Mouse (Mus musculus) olfactory bulb, adult 2 months (tissue): Measurements from ENCODE around the gene Ldlrad3. TPM values are rescaled to one million over a fixed set of nuclear protein-coding genes. Genes with fewer than 3 reads are reported as not detected.

Experiments used
- H3K27ac ChIP-seq: fragments of 200-500 bp; 2 replicates; pipeline ENCODE4 v1.5.1; 2012; ENCODE audit warnings: low read depth, low read length; ENCODE audit not compliant: insufficient read depth
- H3K4me1 ChIP-seq: fragments of 200-500 bp; 2 replicates; pipeline ENCODE4 v1.6.1; 2012; ENCODE audit warnings: low read length; ENCODE audit not compliant: control insufficient read depth, insufficient read depth
- H3K4me3 ChIP-seq: fragments of 200-500 bp; 2 replicates; pipeline ENCODE4 v1.5.1; 2012; ENCODE audit warnings: mild to moderate bottlenecking, low read depth, low read length, moderate library complexity; ENCODE audit not compliant: insufficient read depth
- CTCF ChIP-seq: fragments of 200-500 bp; IDR thresholded peaks from 2 replicates; pipeline ENCODE4 v1.5.1; 2012; ENCODE audit warnings: low read depth, mild to moderate bottlenecking, low read length, moderate library complexity; ENCODE audit not compliant: insufficient read depth
- POLR2A ChIP-seq: fragments of 200-500 bp; IDR thresholded peaks from 2 replicates; pipeline ENCODE4 v1.6.1; 2012; ENCODE audit warnings: mild to moderate bottlenecking, low read depth, low read length, moderate library complexity; ENCODE audit not compliant: insufficient read depth
- WGBS: fragments of 180-500 bp; shearing (Covaris S2); methylation state at CpG from one replicate; pipeline ENCODE4 v1.1.7; 2018; 5-methylcytosine and 5-hydroxymethylcytosine counted together
- polyA plus RNA-seq: library from polyadenylated mRNA; stranded (reverse); fragments of >200 nt; gene quantifications from 2 replicates; pipeline ENCODE4 v1.2.4, GENCODE M21; 2012; ENCODE audit warnings: low replicate concordance; ENCODE audit not compliant: missing spikeins, insufficient read depth, insufficient read length

Ldlrad3 gene
- polyA plus RNA-seq, 1 experiment: not detected

DNA sequence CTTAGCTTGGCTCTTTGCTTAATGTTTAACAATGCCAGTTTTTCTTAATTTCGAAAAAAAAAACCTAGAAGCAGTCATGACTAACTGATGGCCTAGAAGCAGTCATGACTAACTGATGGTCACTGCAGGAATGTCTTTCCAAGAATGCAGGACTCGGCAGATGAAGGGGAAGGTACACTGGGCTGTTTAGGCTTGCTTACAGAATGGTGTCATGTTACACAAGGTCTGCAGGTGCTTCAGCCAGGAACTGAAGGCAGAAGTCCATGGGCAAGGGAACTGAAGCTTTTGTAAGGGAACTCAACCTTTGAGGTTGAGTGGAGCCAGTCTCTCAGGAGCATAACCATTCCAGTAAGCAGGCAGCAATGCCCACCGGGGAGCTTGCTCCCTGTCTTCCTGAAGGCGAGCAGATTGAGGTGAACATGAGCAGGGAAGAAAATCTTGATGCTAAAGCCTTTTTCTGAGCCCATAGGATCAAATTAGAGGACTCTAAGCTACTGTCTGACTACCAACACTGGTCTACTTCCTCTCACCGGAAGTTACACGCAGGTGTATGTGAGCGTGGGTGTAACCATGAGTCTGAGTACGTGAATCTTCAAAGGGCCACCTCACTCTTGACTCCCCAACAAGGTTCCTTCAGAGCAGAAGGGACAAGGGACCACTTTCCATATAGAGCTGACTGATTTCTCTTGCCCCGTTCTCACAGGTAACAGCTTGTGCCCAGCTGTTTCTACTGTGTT is 193.4 kb downstream of the Ldlrad3 start:
- Histone ChIP-seq H3K4me1 (no peaks in the 10 kb centered on the region), H3K4me3 (no peak overlapping the region), H3K27ac (no peak overlapping the region)
- 91% methylated on average over 9 of the region's 9 CpGs for WGBS
- TF ChIP-seq POLR2A: no peak
- TF ChIP-seq CTCF: no peak

DNA sequence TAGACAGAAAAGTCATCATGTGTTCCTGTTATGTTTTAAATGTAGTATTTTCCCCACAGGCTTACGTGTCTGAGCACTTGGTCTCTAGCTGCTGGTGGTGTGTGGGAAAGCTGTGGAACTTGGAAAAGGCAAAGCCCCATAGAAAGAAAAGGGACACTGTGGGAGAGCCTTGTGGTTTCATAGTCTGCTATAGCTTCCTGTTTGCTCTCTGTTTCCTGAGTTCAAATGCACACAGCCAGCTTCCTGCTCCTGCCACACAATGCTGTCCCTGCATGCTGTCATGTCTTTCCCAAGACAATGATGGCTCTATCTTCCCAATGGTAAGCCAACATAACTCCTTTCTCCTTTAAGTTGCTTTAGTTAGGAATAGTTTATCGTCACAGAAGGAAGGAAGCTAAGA is 194.5 kb downstream of the Ldlrad3 start:
- Histone ChIP-seq H3K4me3 (no peak overlapping the region), H3K4me1 (no peaks in the 10 kb centered on the region), H3K27ac (no peak overlapping the region)
- WGBS: 91% methylated on average over 2 of the region's 2 CpGs
- TF ChIP-seq POLR2A: no peak
- no peak for TF ChIP-seq CTCF

DNA sequence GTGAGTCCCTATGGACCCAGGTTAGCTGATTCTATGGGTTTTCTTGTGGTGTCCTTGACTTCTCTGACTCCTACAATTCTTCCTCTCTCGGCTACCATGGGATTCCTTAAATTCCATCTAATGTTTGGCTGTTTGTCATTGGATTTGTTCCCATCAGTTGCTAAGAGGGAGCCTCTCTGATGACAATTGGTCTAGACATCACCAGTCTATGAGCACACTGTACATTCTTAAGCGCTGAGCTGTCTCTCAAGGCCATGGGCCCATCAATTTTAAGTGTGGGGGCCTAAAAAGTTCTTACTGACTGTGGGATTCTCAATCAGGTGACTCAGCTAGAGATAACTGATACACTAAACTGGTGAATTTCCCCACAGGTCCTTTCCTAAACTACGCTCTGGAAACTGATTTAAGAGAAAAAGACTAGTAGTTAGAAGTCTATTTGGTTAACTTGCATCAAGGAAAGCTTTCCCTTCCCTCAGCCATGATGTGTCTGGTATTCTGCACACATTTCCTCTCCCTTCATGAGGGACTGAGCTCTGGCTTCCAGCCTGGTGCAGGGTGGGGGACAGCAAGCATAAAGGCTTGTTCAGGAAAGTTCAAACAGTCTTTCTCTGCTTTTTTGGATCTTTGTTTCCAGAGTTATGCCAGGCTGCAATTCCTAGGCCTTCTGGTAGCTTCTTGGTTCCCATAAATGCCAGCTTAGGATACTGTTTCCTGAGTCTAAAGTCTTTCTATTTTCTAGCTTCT is 199.7 kb downstream of the Ldlrad3 start:
- Histone ChIP-seq H3K27ac (no peak overlapping the region), H3K4me3 (no peak overlapping the region), H3K4me1 (peaks cover 12% of the 10 kb centered on the region)
- TF ChIP-seq POLR2A (no peak), CTCF (no peak)
- WGBS: 95% methylated on average over 3 of the region's 3 CpGs

DNA sequence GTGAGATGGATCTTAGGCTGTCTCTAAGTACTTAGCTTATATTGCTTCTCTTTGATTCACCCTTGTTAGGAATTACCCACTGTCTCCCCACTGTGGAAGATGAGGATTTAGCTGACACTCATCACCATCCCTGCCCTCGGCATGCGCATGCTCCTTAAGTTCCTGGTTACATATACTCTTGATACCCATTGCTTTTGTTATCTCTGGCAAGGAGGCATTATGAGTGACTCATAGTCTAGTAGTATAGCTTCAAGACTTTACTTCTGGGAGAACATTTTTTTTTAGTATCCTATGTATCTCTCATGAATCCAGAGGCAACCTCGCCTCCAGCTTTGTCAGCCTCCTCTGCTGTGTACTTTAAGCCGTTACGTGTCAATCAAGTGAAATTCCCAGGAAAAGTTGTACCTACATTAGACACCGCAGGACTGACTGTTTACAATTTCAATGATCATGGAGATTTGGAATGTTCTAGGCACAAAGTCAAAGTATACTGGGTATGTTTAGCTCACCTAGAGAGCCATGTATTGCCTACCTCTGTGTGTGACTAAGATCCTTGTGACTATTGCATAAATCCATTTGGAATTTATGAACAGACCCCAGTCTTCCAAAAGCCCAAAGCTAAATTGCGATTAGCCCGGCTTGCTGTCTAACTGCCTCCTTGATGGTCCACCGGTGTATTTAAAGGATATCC is 202.2 kb downstream of the Ldlrad3 start:
- H3K4me1 ChIP-seq: peaks cover 15% of the 10 kb centered on the region
- no peak for TF ChIP-seq CTCF
- no peak for TF ChIP-seq POLR2A
- no peak overlapping the region for H3K27ac ChIP-seq
- H3K4me3 ChIP-seq: no peak overlapping the region
- 76% methylated on average over 9 of the region's 9 CpGs for WGBS

GRCm38 (mm10) chr2:101983082-101983852 is 202.9 kb downstream of the Ldlrad3 start:
- TF ChIP-seq POLR2A: no peak
- TF ChIP-seq CTCF: no peak
- WGBS: 45% methylated on average over 15 of the region's 15 CpGs
- H3K4me1 ChIP-seq: peaks cover 18% of the 10 kb centered on the region
- no peak overlapping the region for H3K4me3 ChIP-seq
- peak overlapping the region; percentile 12; the same call in 1 of the 2 replicates for H3K27ac ChIP-seq

DNA sequence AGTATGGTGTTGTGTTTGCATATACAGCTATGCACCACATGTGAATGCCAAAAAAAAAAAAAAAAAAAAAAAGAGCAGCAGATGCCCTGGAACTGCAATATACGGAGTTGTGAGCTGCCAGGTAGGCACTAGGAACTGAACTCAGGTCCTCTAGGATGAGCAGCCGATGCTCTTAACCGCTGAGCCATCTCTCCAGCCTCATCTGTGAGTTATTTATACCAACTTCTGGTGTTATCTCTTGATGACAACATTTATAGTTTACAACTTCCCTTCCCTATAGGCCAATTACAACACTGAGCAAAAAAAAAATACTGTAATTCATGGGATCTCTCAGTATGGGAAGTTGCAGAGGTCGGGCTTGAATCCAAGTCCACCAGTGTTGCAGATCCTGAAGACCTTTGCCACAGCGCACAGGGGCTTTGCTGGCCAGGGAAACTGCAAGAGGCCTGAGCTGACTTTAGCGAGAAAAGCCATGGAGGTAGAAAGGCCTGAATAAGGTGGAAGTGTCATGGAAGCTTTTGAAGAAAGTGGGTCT is 204.2 kb downstream of the Ldlrad3 start:
- Histone ChIP-seq H3K27ac (no peak overlapping the region), H3K4me3 (no peak overlapping the region), H3K4me1 (peaks cover 18% of the 10 kb centered on the region)
- 86% methylated on average over 6 of the region's 6 CpGs for WGBS
- TF ChIP-seq POLR2A: no peak
- no peak for TF ChIP-seq CTCF

DNA sequence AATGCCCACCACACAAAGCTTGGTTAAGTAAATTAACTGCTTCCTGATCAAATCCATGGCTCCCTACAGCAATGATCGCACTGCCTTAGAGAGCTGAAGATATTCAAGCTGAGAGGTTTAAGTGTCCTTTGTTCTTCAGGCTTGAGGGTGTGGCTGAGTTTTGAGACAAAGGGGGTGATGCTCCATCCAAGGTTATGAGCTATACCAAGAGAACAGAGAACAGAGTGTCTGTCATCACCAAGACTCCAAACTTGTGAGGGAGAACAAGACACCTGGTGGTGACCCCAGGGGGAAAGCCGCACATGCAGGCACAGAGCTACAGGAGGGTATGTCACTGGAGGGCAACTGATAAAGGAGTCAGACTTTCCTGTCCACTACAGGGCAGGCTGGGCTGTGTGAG is 205.0 kb downstream of the Ldlrad3 start:
- no peak overlapping the region for H3K4me3 ChIP-seq
- TF ChIP-seq POLR2A (no peak), CTCF (no peak)
- peaks cover 19% of the 10 kb centered on the region for H3K4me1 ChIP-seq
- H3K27ac ChIP-seq: no peak overlapping the region
- WGBS: 90% methylated on average over 2 of the region's 2 CpGs

DNA sequence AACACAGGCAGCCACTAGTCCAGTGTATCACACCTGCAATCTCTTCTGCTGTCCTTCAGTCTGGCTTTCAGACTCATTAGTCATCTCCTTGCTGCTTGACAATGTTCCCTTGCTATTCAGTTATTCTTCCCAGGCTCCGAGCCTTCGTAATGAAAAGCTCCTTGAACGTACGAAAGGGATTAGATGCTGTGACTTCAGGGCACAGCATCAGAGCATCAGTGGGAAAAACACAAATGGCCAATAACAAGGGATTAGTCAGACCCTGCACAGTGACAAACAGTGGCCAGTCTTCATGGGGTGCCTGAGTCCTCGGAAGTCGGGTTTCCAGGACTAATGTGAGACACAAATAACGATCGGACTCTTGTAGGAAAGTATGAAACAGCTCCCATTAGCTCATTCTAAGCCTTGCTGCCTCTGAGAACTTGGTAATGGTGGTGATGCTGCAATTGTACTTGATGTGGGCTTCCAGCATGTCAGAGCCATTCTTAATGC is 205.7 kb downstream of the Ldlrad3 start:
- Histone ChIP-seq H3K27ac (no peak overlapping the region), H3K4me3 (no peak overlapping the region), H3K4me1 (peaks cover 25% of the 10 kb centered on the region)
- TF ChIP-seq CTCF: no peak
- TF ChIP-seq POLR2A: no peak
- WGBS: 79% methylated on average over 8 of the region's 8 CpGs
